In genomic region chr5:149748640-149749580, GRCm38 (mm10) we compare ENCODE assay signal across 14 mouse cellular contexts.
DNase-seq lines count a peak whose midpoint lies in the region; ATAC-seq and TF ChIP-seq lines count a peak whose summit lies in the region.
"Had no signal": no experiment of that assay in that cellular context is flagged by ENCODE, and none has a peak within 500 bp of the region (broad histone marks: within the 10 kb centered on the region; RNA-seq: fewer than 3 reads in every experiment).

No protein-coding gene starts in this region.

- H3K27me3 ChIP-seq in hindbrain, postnatal 0 days (ENCODE audit: insufficient read depth, low read length): no peaks in the 10 kb centered on the region
- no peaks in the 10 kb centered on the region for H3K27me3 ChIP-seq in hindbrain, embryonic 14.5 days (ENCODE audit: control insufficient read depth, insufficient read depth, low read length)
- H3K27me3 ChIP-seq in embryonic facial prominence, embryonic 14.5 days (replicated peaks; ENCODE audit: control insufficient read depth, insufficient read depth, low read length): no peaks in the 10 kb centered on the region
- H3K27me3 ChIP-seq in kidney, embryonic 15.5 days: no peaks in the 10 kb centered on the region
- H3K27me3 ChIP-seq: lung, embryonic 15.5 days had no signal

- WGBS in hindbrain, postnatal 0 days: 84% methylated on average over 27 of the region's 27 CpGs
- 87% methylated on average over 27 of the region's 27 CpGs for WGBS in hindbrain, embryonic 14.5 days
- 55% methylated on average over 27 of the region's 27 CpGs for WGBS in embryonic facial prominence, embryonic 14.5 days
- 82% methylated on average over 27 of the region's 27 CpGs for WGBS in kidney, embryonic 15.5 days

- no peaks in the 10 kb centered on the region for H3K4me1 ChIP-seq in hindbrain, postnatal 0 days (ENCODE audit: insufficient read depth, low read length)
- no peaks in the 10 kb centered on the region for H3K4me1 ChIP-seq in hindbrain, embryonic 14.5 days (replicated peaks; ENCODE audit: control insufficient read depth, insufficient read depth, low read length)
- H3K4me1 ChIP-seq in embryonic facial prominence, embryonic 14.5 days (ENCODE audit: control insufficient read depth, insufficient read depth, low read length): no peaks in the 10 kb centered on the region
- H3K4me1 ChIP-seq in kidney, embryonic 15.5 days: 0 out of 2 replicates have a peak, but pooled peaks cover 2% of the 10 kb centered on the region
- H3K4me1 ChIP-seq: lung, embryonic 15.5 days had no signal

- H3K27ac ChIP-seq in hindbrain, postnatal 0 days: no peak overlapping the region
- H3K27ac ChIP-seq in hindbrain, embryonic 14.5 days: no peak overlapping the region
- no peak overlapping the region for H3K27ac ChIP-seq in embryonic facial prominence, embryonic 14.5 days (replicated peaks; ENCODE audit: low read depth, low read length)
- H3K27ac ChIP-seq in kidney, embryonic 15.5 days: no peak overlapping the region
- H3K27ac ChIP-seq: lung, embryonic 15.5 days had no signal

- DNase-seq in hindbrain, postnatal 0 days (ENCODE audit: low spot score): peak; percentile 30
- no peak for DNase-seq in hindbrain, embryonic 14.5 days (ENCODE audit: low spot score)
- peak; percentile 21 for DNase-seq in 3T3-L1 (ENCODE audit: low read depth, low spot score)
- DNase-seq in NIH3T3 (ENCODE audit: low read depth): peak; percentile 14
- peak; percentile 87 for DNase-seq in embryonic facial prominence, embryonic 14.5 days (ENCODE audit: low spot score)
- no peak for DNase-seq in adrenal gland, postnatal 14 days
- no peak for DNase-seq in gastrocnemius, postnatal 4 days (ENCODE audit: low spot score in 2 of 2)
- DNase-seq: cerebellum, postnatal 14 days; kidney, postnatal 4 days; thymus, postnatal 14 days had no signal

- no peak overlapping the region for H3K9ac ChIP-seq in hindbrain, postnatal 0 days (replicated peaks; ENCODE audit: low read length)
- H3K9ac ChIP-seq in hindbrain, embryonic 14.5 days: no peak overlapping the region
- H3K9ac ChIP-seq in embryonic facial prominence, embryonic 14.5 days (ENCODE audit: low read depth, low read length): no peak overlapping the region
- H3K9ac ChIP-seq in kidney, embryonic 15.5 days: no peak overlapping the region
- H3K9ac ChIP-seq: lung, embryonic 15.5 days had no signal

- H3K4me3 ChIP-seq in hindbrain, postnatal 0 days (ENCODE audit: low read length): no peak overlapping the region
- no peak overlapping the region for H3K4me3 ChIP-seq in hindbrain, embryonic 14.5 days (replicated peaks; ENCODE audit: low read length)
- H3K4me3 ChIP-seq in embryonic facial prominence, embryonic 14.5 days (ENCODE audit: low read depth, low read length): no peak overlapping the region
- no peak overlapping the region for H3K4me3 ChIP-seq in kidney, embryonic 15.5 days (replicated peaks)
- H3K4me3 ChIP-seq: lung, embryonic 15.5 days; myocyte had no signal

- H3K9me3 ChIP-seq in hindbrain, postnatal 0 days (ENCODE audit: low read length): no peaks in the 10 kb centered on the region
- H3K9me3 ChIP-seq in hindbrain, embryonic 14.5 days (ENCODE audit: control insufficient read depth, low read length): no peaks in the 10 kb centered on the region
- peaks cover 6% of the 10 kb centered on the region; the same call in 1 of the 2 replicates for H3K9me3 ChIP-seq in embryonic facial prominence, embryonic 14.5 days (ENCODE audit: control insufficient read depth, low read length)
- H3K9me3 ChIP-seq in kidney, embryonic 15.5 days (replicated peaks): no peaks in the 10 kb centered on the region
- H3K9me3 ChIP-seq: lung, embryonic 15.5 days had no signal

- no peaks in the 10 kb centered on the region for H3K36me3 ChIP-seq in hindbrain, postnatal 0 days (ENCODE audit: insufficient read depth, low read length)
- no peaks in the 10 kb centered on the region for H3K36me3 ChIP-seq in hindbrain, embryonic 14.5 days (replicated peaks; ENCODE audit: control insufficient read depth, insufficient read depth)
- H3K36me3 ChIP-seq in embryonic facial prominence, embryonic 14.5 days (ENCODE audit: control insufficient read depth, insufficient read depth, low read length): no peaks in the 10 kb centered on the region
- H3K36me3 ChIP-seq in kidney, embryonic 15.5 days: peaks cover 27% of the 10 kb centered on the region

- no peak overlapping the region for H3K4me2 ChIP-seq in hindbrain, postnatal 0 days (ENCODE audit: low read depth, low read length)
- H3K4me2 ChIP-seq in hindbrain, embryonic 14.5 days (replicated peaks): no peak overlapping the region
- H3K4me2 ChIP-seq in embryonic facial prominence, embryonic 14.5 days (ENCODE audit: low read depth, low read length): peak overlapping the region; percentile 24; the same call in 1 of the 2 replicates
- no peak overlapping the region for H3K4me2 ChIP-seq in kidney, embryonic 15.5 days
- H3K4me2 ChIP-seq: lung, embryonic 15.5 days had no signal

- no peak for ATAC-seq in hindbrain, postnatal 0 days
- ATAC-seq in hindbrain, embryonic 14.5 days (ENCODE audit: low FRiP score): no peak
- 0 out of 2 replicates have a peak, but pooled peaks have one; percentile 26 for ATAC-seq in embryonic facial prominence, embryonic 14.5 days (ENCODE audit: low read depth)
- no peak for ATAC-seq in kidney, embryonic 15.5 days (replicated peaks; ENCODE audit: low FRiP score)
- ATAC-seq: activated CD4-positive, CD25-positive, alpha-beta regulatory T cell, adult 4 months had no signal

- TF ChIP-seq CTCF in hindbrain, postnatal 0 days (IDR thresholded peaks at IDR 0.05; ENCODE audit: low read depth): peak; percentile 42

Comparison
In these comparisons a context has a peak if more than half of its experiments do, and no peak if none do; other contexts are left out.
1. DNase-seq: peak in hindbrain, postnatal 0 days (single experiment), 3T3-L1 (single experiment), NIH3T3 (single experiment) and embryonic facial prominence, embryonic 14.5 days (single experiment); none in hindbrain, embryonic 14.5 days (single experiment), adrenal gland, postnatal 14 days (single experiment) and gastrocnemius, postnatal 4 days (0 of 2).